Mouse (Mus musculus) thymus, adult 2 months (tissue): Measurements from ENCODE around the gene Grin2b.

Experiments used
- CTCF ChIP-seq: fragments of 200-500 bp; IDR thresholded peaks from 2 replicates; pipeline ENCODE4 v1.5.1; 2012; ENCODE audit warnings: mild to moderate bottlenecking, control low read depth, low read length, moderate library complexity, borderline replicate concordance; ENCODE audit not compliant: control insufficient read depth, poor library complexity, insufficient read depth; ENCODE audit errors: extremely low read depth
- POLR2A ChIP-seq: fragments of 200-500 bp; IDR thresholded peaks from 2 replicates; pipeline ENCODE4 v1.6.1; 2012; ENCODE audit warnings: mild to moderate bottlenecking, low read length, control low read depth, moderate library complexity; ENCODE audit not compliant: control insufficient read depth, poor library complexity, insufficient read depth; ENCODE audit errors: extremely low read depth

- no peak for TF ChIP-seq POLR2A
- TF ChIP-seq CTCF = no peak
These were observed 342.3 kb downstream of the Grin2b start for GRCm38 (mm10) chr6:135831032-135831431.
